24 mouse cellular contexts compared by ENCODE assay signal in genomic region chr14:8345566-8345965, GRCm38 (mm10). TPM values are rescaled to one million over a fixed set of nuclear protein-coding genes. Genes with fewer than 3 reads are reported as not detected.
DNase-seq lines count a peak whose midpoint lies in the region; ATAC-seq lines count a peak whose summit lies in the region.
"Had no signal": no experiment of that assay in that cellular context is flagged by ENCODE, and none has a peak within 500 bp of the region (broad histone marks: within the 10 kb centered on the region; RNA-seq: fewer than 3 reads in every experiment).

No protein-coding gene starts in this region.

- no peak overlapping the region for H3K27ac ChIP-seq in heart, embryonic 10.5 days
- H3K27ac ChIP-seq: embryonic facial prominence, embryonic 15.5 days; heart, embryonic 15.5 days; hindbrain, embryonic 14.5 days; limb, embryonic 15.5 days; liver, embryonic 14.5 days; midbrain, embryonic 13.5 days had no signal

- peak; percentile 67 for ATAC-seq in cerebellum, adult (ENCODE audit: insufficient number of reproducible peaks, low FRiP score, low TSS enrichment)
- ATAC-seq: inflammation-experienced regulatory T-cells, adult 6 months had no signal

- DNase-seq in kidney, postnatal 25 days = peak; percentile 34 to 65
- DNase-seq in kidney, adult 9 months = no peak
- DNase-seq in cerebellum, adult 8-10 months = peak; percentile 67
- DNase-seq in cerebellum, postnatal 36 days = peak; percentile 62 to 68
- no peak for DNase-seq in frontal cortex, postnatal 36 days (ENCODE audit: low spot score in 2 of 2)
- DNase-seq in heart, embryonic 10.5 days (ENCODE audit: low spot score) = no peak
- DNase-seq: adrenal gland, adult 8-10 months; B cell, adult 2 months; heart, postnatal 36 days; lung, embryonic 14.5 days; right cerebral cortex, postnatal 25 days; spleen, adult 18-20 months had no signal

- H3K36me3 ChIP-seq in heart, embryonic 10.5 days = no peaks in the 10 kb centered on the region
- H3K36me3 ChIP-seq: embryonic facial prominence, embryonic 15.5 days; G1E; heart, embryonic 15.5 days; limb, embryonic 15.5 days; midbrain, embryonic 13.5 days had no signal

- no peak overlapping the region for H3K4me3 ChIP-seq in heart, embryonic 10.5 days
- H3K4me3 ChIP-seq: embryonic facial prominence, embryonic 15.5 days; heart, embryonic 15.5 days; limb, embryonic 15.5 days; megakaryocyte, embryonic 14.5 days; midbrain, embryonic 13.5 days had no signal

- peaks cover 6% of the 10 kb centered on the region; the same call in 1 of the 2 replicates for H3K27me3 ChIP-seq in heart, embryonic 10.5 days (ENCODE audit: insufficient read depth, poor library complexity, severe bottlenecking)
- H3K27me3 ChIP-seq: embryonic facial prominence, embryonic 15.5 days; heart, embryonic 15.5 days; limb, embryonic 15.5 days had no signal

- 71% methylated on average over 4 of the region's 4 CpGs for WGBS in heart, embryonic 10.5 days

- H3K4me1 ChIP-seq in heart, embryonic 10.5 days = no peaks in the 10 kb centered on the region
- H3K4me1 ChIP-seq: embryonic facial prominence, embryonic 15.5 days; limb, embryonic 15.5 days; midbrain, embryonic 13.5 days had no signal

- no peaks in the 10 kb centered on the region for H3K9me3 ChIP-seq in heart, embryonic 10.5 days
- H3K9me3 ChIP-seq: embryonic facial prominence, embryonic 15.5 days; G1E; heart, embryonic 15.5 days; limb, embryonic 15.5 days; megakaryocyte, embryonic 14.5 days; midbrain, embryonic 13.5 days had no signal

RNA-seq across cellular contexts. Expression of gene Fam107a, which starts 27.7 kb away (rescaled TPM):
- polyA plus RNA-seq in heart, embryonic 10.5 days (2016; fragmentation: Nextera tagmentation; extraction: Ambion mirVana) = 0.18 and 0.35 TPM in 2 replicates
- polyA plus RNA-seq: G1E; inflammation-experienced regulatory T-cells, adult 6 months had no signal

RNA-seq across cellular contexts. Expression of gene Oit1, which starts 33.0 kb away (rescaled TPM):
- not detected in 2 replicates for polyA plus RNA-seq in heart, embryonic 10.5 days (2016; fragmentation: Nextera tagmentation; extraction: Ambion mirVana)
- polyA plus RNA-seq: forebrain, embryonic 14.5 days; G1E; hindbrain, embryonic 14.5 days; inflammation-experienced regulatory T-cells, adult 6 months; midbrain, embryonic 13.5 days; neural tube, embryonic 11.5 days had no signal

Comparison
In these comparisons a context has a peak if more than half of its experiments do, and no peak if none do; other contexts are left out.
1. DNase-seq: peak in kidney, postnatal 25 days (2 of 2), cerebellum, adult 8-10 months (single experiment) and cerebellum, postnatal 36 days (2 of 2); none in kidney, adult 9 months (single experiment), frontal cortex, postnatal 36 days (0 of 2) and heart, embryonic 10.5 days (single experiment).